Mouse (Mus musculus): ENCODE measurements around the gene Mettl21c.
"Not testable (repeated sequence)": the region's sequence is repeated elsewhere in the genome, so short reads cannot be mapped to it uniquely, and the experiment has no call there.

Mettl21c gene

DNA sequence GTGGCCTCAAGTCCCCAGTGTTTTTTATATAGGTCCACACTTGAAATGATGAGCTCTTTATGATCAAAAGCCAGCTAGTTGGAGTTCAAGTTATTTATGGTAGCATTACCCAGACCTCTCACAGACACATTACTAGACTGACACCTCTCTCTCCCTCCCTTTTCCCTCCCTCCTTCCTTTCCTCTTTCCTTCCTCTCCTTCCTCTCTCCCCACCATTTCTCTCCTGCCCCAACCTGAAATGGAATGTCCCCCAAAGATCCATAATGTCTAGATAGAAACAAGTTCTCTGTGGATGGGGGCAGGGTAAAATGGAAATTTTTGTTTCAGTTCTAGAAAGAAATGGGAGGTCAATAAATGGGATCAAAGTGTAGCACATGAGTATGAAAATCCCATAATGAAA, at the start of gene Mettl21c:
Mettl21c (minus strand) TSS at position 101 of the 400 bp plus-strand sequence.
- DNase-seq = no peak

- peak; percentile 62 to 76 for DNase-seq
Measured at GRCm38 (mm10) chr1:44064625-44065024, 44.8 kb upstream of the Mettl21c start.

DNA sequence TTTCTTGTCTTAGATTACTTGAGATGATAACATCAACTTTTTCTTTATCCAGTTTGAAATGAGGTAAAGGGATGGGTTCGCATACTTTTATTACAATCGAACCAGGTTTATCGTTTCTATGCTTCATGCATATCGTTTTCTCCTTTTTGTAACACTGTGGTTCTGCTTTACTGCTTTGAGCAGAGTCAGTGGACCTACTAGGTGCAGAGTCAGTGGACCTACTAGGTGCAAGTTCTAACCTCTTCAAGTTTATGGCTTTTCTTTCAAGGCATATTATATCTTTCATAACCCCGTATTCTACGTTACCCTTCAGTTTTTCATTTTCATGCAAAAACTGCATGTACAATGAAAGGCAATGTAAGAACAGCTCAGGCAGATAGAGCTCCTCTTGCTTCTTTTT, 43.6 kb upstream of the Mettl21c start:
- DNase-seq = no peak

DNA sequence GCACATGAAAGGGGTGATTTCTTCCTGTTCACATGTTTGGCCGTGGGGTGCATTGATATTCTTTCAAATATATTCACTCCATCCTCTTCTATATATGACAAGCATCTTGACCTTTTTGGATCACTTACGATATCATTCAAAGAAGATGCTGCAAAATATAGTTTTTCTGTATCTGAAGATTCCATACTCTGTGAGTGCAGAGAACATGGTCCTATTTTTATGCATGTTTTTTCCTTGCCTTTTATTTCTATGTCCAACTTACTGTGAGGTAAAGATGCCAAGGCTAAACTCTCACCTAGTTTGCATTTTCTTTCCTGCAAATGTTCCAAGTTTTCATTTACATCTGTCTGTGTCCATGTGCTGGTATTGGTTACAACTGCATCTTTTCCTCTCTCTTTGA, 42.0 kb upstream of the Mettl21c start, which contains the start of gene Gm8251:
Gm8251 (minus strand) TSS at position 101 of the 400 bp plus-strand sequence.
- DNase-seq = no peak

- DNase-seq = no peak
Measured at GRCm38 (mm10) chr1:44057805-44058204, 38.0 kb upstream of the Mettl21c start.

DNA sequence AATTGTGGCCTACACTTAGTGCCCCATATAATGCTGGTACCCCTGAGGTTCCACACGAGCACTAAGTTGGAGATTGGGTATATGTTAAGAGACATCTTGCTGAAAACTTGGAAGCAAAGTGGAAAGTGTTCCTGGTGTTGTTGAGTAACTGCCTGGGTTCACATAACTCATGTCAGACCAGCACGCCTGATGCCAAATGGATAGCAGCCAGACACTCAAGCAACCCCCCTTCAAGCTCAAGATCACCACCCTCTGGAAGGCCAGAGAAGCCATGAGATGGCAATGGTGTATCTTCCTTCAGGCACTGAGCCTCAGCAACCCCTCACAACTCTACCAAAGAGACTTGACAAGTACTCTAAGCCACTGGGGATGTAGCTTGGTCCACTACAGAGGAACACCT, 26.7 kb upstream of the Mettl21c start:
- no peak for DNase-seq

DNA sequence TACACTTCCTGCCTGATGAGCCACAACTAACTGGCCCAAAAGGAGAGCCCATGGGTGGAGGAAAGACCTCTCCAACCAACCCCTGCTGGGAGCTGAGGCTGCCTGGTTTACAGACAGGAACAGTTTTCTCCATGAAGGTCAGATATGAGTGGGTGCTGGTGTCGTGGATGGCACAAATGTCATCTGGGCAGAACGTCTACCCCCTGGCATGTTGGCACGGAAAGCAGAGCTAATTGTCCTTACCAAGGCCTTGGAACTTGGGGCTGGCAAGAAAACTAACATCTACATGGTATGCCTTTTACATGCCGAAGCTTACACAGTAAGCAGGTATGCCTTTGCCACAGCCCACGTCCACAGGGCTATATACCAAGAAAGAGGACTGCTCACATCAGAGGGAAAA, 25.9 kb upstream of the Mettl21c start:
- not testable (repeated sequence) for DNase-seq

GRCm38 (mm10) chr1:44042555-44042915, 22.7 kb upstream of the Mettl21c start:
- no peak for DNase-seq

GRCm38 (mm10) chr1:44041797-44042554, 22.1 kb upstream of the Mettl21c start:
- DNase-seq = peak; percentile 49 to 74

DNA sequence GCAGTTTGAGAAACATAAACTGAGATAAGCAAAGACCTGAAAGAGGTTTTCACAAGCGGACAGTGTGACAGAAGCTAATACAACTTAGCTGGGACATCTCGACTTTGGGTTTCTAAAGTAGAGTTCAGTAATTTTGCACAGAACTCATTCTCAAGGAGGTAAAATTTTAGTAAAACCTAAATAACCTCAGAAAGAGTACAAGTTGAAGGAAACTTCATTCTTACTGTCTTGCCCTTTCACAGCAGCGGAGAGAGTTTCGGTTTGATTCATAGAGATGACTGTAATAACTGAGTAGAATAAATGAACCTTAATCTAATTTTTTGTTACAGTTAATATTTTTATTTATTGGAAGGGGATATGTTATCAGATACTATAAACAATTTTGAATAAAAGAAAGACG, 13.1 kb upstream of the Mettl21c start:
- DNase-seq = no peak

GRCm38 (mm10) chr1:44032213-44032612, 12.4 kb upstream of the Mettl21c start:
- DNase-seq = no peak

DNA sequence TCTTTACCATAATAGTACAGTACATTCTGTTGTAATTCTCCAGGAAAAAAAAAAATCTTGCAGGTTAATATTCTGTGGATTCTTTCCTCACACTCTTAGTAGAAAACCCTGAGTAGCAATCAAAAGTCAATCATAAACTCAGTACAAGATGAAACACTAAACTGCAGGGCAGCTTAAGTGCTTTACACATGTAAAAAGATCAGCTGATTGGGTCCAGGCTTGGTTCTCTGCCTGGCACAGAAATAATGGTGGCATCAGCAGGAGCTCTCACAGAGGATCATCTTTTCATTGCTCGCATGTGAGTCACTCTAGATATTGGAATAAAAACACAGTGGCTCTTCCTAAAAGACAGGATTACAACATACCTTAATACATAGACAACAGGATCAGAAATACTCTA, 7.8 kb upstream of the Mettl21c start:
- peak; percentile 44 to 58 for DNase-seq

DNA sequence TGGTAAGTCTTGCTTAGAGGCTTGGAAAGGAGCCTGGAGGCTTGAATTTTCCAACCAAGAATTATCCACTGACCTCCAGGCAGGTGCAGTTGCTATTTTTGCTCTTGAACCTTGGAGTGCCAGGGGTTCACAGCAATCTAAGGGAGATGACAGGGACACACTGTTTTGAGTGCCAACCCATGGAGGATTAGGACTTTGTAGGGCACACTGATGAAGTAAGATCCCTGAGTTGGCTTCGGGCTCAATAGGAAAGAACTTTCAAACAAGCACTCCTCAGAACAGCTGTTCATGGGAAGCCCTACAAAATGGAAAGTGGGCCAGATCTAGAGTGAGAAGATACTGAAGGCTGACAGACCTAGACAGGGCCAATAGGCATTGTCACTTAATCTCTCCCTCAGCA, 2.8 kb upstream of the Mettl21c start:
- no peak for DNase-seq

GRCm38 (mm10) chr1:44015556-44015955, 4.3 kb downstream of the Mettl21c start:
- peak; percentile 52 to 62 for DNase-seq

DNA sequence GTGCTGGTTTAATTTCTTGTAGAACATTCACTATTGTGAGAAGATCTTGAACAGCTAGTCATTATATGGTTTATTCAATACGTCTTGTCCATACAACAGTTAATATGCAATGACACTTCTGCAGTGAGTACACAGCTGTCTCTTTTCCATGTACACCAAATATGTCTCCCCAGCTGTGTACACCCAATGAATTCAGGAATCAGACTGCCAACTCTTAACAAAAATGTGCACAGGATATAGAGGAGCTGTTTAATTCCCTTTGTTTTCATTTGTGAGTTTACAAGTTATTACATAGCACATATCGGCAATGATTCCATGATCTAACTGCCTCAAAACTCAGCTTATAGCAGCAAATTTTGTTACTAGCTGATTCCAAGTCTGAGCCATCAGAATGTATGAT, 15.3 kb downstream of the Mettl21c start:
- no peak for DNase-seq

DNA sequence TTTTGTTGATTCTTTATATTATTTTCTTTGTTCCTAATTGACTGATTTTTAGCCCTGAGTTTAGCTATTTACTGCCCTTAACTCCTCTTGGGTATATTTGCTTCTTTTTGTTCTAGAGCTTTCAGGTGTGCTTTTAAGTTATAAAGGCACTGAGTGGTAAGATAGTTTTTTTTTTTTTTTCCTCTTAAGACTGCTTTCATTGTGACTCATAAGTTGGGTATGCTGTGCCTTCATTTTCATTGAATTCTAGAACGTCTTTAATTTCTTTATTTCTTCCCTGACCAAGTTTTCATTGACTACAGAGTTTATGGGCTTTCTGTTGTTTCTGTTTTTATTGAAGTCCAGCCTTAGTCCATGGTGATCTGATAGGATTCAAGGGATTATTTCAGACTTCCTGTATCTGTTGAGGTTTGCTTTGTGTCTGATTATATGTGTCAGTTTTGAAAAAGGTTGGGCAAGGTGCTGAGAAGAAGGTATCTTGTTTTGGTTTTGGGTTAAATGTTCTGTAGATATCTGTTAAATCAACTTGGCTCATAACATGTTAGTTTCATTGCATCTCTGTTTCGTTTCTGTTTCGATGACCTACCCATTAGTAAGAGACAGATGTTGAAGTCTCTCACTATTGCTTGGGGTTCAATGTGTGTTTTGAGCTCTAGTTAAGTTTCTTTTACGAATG, 22.8 kb downstream of the Mettl21c start:
- DNase-seq = no peak

DNA sequence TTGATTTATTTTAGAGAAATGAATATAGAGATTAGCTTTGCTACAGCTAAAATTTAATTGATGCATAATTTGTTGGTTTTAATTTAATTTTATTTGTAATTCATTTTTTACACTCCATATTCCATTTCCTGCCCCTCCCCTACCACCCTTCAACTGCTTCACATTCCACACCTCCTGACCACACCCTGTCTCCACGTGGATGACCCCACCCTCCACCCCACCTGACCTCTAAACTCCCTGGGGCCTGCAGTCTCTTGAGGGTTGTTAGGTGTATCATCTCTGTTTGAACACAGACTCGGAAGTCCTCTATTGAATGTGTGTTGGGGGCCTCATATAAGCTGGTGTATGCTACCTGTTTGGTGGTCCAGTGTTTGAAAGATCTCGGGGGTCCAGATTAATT, 48.7 kb downstream of the Mettl21c start:
- no peak for DNase-seq

- no peak for DNase-seq
Measured at GRCm38 (mm10) chr1:43969361-43969760, 50.5 kb downstream of the Mettl21c start.

DNA sequence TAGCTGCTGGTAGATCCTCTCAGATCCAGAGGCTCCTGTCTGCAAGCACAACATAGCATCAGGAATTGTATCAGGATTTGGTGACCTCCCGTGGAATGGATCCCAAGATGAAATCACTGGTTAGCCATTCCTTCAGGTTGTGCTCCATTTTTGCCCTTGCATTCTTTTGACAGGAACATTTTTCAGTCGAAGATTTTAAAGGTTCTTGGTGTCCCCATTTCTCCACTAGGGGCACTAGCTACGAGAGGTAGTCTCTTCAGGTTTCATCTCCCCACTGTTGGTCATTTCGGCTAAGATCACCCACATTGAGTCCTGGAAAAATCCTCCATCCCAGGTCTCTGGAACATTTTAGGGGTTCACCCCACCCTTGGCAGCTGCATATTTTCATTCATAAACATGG, 53.1 kb downstream of the Mettl21c start:
- DNase-seq = peak; percentile 4 to 22

GRCm38 (mm10) chr1:43964381-43964780, 55.5 kb downstream of the Mettl21c start:
- DNase-seq = no peak
